Mouse (Mus musculus) midbrain, embryonic 12.5 days (tissue): ENCODE data around the gene Fgfr2. TPM values are rescaled to one million over a fixed set of nuclear protein-coding genes. Genes with fewer than 3 reads are reported as not detected.
"Not testable (repeated sequence)": the region's sequence is repeated elsewhere in the genome, so short reads cannot be mapped to it uniquely, and the experiment has no call there.

Experiments used
- ATAC-seq: fragments of 200-750 bp; cut with Nextera tagmentation; 2 replicates; pipeline ENCODE4 v1.8.0; 2017; ENCODE audit warnings: low read depth, moderate TSS enrichment, moderate library complexity; ENCODE audit not compliant: low FRiP score
- H3K27ac ChIP-seq: fragments of 300-500 bp; sonication (generic); replicated peaks from 2 replicates; pipeline ENCODE4 v1.5.1; 2016; ENCODE audit warnings: mild to moderate bottlenecking
- H3K27me3 ChIP-seq: fragments of 300-500 bp; sonication (generic); 2 replicates; pipeline ENCODE4 v1.6.1; 2016; ENCODE audit warnings: mild to moderate bottlenecking
- H3K36me3 ChIP-seq: fragments of 300-500 bp; sonication (generic); 2 replicates; pipeline ENCODE4 v1.6.1; 2016
- H3K4me1 ChIP-seq: fragments of 300-500 bp; sonication (generic); 2 replicates; pipeline ENCODE4 v1.6.1; 2016
- H3K4me2 ChIP-seq: fragments of 300-500 bp; sonication (generic); replicated peaks from 2 replicates; pipeline ENCODE4 v1.6.1; 2016; ENCODE audit warnings: mild to moderate bottlenecking, moderate library complexity
- H3K4me3 ChIP-seq: fragments of 300-500 bp; sonication (generic); 2 replicates; pipeline ENCODE4 v1.5.1; 2016; ENCODE audit warnings: mild to moderate bottlenecking
- H3K9ac ChIP-seq: fragments of 300-500 bp; sonication (generic); replicated peaks from 2 replicates; pipeline ENCODE4 v1.6.1; 2016; ENCODE audit warnings: mild to moderate bottlenecking, moderate library complexity
- H3K9me3 ChIP-seq: fragments of 300-500 bp; sonication (generic); 2 replicates; pipeline ENCODE4 v1.6.1; 2016; ENCODE audit warnings: mild to moderate bottlenecking
- WGBS: fragments of 180-500 bp; shearing (Covaris S2); methylation state at CpG from one replicate; pipeline ENCODE4 v1.1.7; 2016; 5-methylcytosine and 5-hydroxymethylcytosine counted together
- polyA plus RNA-seq: library from polyadenylated mRNA; unstranded; fragments of >200 nt; fragmentation: Nextera tagmentation; extraction: Ambion mirVana; gene quantifications from 2 replicates; pipeline ENCODE4 v1.2.1, GENCODE M21; 2016

The Fgfr2 gene
- polyA plus RNA-seq, 1 experiment from 2014 or later, result 96.5 TPM

DNA sequence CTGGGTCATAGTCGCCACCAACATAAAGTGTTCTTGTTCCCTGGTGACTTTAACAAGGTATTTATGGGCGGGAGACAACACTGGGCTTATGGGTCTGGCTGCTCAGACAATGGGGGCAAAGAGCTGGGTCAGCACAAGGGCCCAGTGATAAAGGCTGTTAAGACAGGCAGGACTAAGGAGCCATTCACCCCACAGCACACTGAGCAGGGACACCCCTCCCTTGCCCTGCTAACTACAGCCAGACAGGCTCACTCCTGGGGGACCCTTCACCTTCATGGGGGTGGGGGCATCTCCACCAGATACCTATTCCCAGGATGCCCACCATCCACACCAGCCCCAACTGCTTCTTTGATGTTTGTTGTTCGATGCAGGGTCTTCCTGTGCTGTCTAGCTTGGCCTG is 593.9 kb downstream of the Fgfr2 start:
- Histone ChIP-seq H3K27ac (no peak overlapping the region), H3K4me2 (no peak overlapping the region), H3K4me1 (no peaks in the 10 kb centered on the region), H3K9ac (no peak overlapping the region), H3K4me3 (no peak overlapping the region), H3K36me3 (no peaks in the 10 kb centered on the region), H3K9me3 (no peaks in the 10 kb centered on the region), H3K27me3 (no peaks in the 10 kb centered on the region)
- WGBS, result 72% methylated on average over 3 of the region's 3 CpGs
- no peak for ATAC-seq

DNA sequence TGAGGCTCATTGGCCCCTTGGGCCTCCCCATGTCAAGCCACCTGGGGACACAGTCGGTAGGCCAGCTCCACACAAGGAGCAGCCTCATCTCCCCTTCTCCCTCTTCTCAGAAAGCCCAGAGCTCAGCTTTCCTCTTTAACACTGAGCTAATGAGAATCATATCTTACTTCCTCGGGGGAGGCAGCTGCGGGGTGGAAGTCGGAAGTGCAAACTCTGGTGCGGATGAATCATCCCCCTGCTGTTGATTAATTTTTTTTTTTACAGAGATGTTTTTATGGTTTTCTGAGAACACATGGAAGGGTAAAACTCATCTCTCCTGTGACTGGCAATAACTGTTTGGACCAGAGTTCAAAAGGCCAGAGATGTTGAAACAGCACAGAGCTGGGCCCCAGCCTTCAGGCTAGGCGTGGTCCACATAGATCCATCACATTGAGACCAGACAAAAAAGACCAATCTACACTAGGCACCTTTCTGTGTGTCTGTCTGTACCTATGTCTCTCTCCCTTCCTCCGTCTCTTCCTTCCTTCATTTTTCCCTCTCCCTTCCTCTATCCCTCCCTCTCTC is 609.6 kb downstream of the Fgfr2 start:
- no peaks in the 10 kb centered on the region for H3K9me3 ChIP-seq
- WGBS, result 87% methylated on average over 7 of the region's 7 CpGs
- no peaks in the 10 kb centered on the region for H3K27me3 ChIP-seq
- no peaks in the 10 kb centered on the region for H3K36me3 ChIP-seq
- no peak for ATAC-seq
- no peak overlapping the region for H3K4me2 ChIP-seq
- H3K27ac ChIP-seq, result no peak overlapping the region
- H3K4me1 ChIP-seq, result no peaks in the 10 kb centered on the region
- H3K9ac ChIP-seq, result no peak overlapping the region
- no peak overlapping the region for H3K4me3 ChIP-seq

DNA sequence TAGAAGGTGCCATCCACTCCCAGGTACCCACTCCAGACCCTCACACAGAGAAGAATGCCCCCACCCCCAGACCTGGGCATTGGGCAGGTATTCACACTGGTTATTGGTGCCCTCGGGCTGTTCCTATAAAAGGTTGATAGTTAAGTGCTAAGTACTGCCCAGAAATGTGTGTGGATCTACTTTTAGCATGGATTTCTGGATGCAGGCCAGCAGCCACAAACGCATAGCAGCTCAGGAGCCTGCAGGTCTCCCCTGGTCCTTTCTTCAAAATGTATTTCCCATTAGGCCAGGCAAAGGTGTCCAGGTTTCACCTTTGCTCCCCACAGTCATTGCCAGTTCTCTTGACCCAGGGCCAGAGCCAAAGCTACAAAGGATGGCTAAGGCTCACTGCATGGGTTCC is 614.0 kb downstream of the Fgfr2 start:
- no peak overlapping the region for H3K9ac ChIP-seq
- H3K27me3 ChIP-seq, result no peaks in the 10 kb centered on the region
- no peak overlapping the region for H3K4me3 ChIP-seq
- no peak for ATAC-seq
- no peak overlapping the region for H3K4me2 ChIP-seq
- no peaks in the 10 kb centered on the region for H3K36me3 ChIP-seq
- H3K27ac ChIP-seq, result no peak overlapping the region
- H3K4me1 ChIP-seq, result no peaks in the 10 kb centered on the region
- WGBS, result 85% methylated on average over 2 of the region's 2 CpGs
- H3K9me3 ChIP-seq, result no peaks in the 10 kb centered on the region

DNA sequence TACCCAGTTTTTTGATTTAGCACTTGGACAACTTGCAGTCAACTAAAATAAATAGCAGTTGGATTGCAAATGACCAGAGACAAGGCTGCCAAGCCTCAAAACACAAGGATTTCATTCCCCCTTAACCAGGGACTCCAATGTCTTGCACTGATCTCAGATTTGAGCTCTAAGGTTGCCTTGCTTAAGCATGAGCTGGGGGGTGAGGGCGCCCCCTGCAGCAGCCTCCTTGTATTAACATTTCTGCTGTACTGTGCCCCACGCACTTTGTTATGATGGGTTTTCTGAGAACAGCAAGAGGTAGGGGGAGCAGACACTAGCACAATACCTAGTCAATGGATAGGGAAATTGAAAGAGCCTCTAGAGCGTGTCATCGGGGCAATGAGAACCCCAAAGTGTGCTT is 615.8 kb downstream of the Fgfr2 start:
- Histone ChIP-seq H3K4me1 (no peaks in the 10 kb centered on the region), H3K27me3 (no peaks in the 10 kb centered on the region), H3K9me3 (no peaks in the 10 kb centered on the region), H3K4me3 (no peak overlapping the region), H3K36me3 (no peaks in the 10 kb centered on the region), H3K4me2 (no peak overlapping the region), H3K9ac (no peak overlapping the region), H3K27ac (no peak overlapping the region)
- no peak for ATAC-seq
- 48% methylated on average over 4 of the region's 4 CpGs for WGBS

DNA sequence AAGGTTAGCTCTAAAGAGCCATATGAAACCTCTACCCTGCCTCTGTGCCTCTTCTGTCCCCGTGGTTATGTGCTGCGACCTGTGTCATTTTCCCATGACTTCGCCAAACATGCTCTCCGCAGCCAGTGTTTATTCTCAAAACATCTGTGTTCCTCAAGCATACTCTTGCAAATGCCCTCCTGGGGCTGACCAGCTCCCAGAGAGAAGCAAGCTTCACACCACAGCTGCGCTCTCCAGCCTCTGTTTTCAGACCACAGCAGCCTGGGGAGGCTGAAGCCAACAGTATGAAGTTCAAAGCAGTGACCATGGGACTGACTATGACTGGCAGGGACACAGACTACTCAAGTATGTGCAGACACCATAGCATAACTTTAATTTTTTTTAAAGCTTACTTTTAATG is 616.9 kb downstream of the Fgfr2 start:
- Histone ChIP-seq H3K4me1 (no peaks in the 10 kb centered on the region), H3K9ac (no peak overlapping the region), H3K4me2 (no peak overlapping the region), H3K27ac (no peak overlapping the region), H3K9me3 (no peaks in the 10 kb centered on the region), H3K36me3 (no peaks in the 10 kb centered on the region), H3K4me3 (no peak overlapping the region), H3K27me3 (no peaks in the 10 kb centered on the region)
- no peak for ATAC-seq
- WGBS, result 54% methylated on average over 5 of the region's 5 CpGs

DNA sequence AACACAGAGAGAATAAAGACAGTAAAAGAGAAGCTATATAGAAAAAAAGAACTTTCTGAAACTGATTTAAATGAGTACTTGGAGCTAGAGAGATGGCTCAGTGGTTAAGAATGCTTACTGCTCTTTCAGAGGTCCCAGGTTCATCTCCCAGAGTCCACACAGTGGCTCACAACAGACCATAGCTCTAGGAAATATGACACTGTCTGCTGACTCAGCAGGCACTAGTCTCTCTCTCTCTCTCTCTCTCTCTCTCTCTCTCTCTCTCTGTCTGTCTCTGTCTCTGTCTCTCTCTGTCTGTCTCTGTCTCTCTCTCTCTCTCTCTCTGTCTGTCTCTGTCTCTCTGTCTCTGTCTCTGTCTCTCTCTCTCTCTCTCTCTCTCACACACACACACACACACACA is 620.7 kb downstream of the Fgfr2 start:
- H3K9me3 ChIP-seq, H3K9ac ChIP-seq, H3K4me1 ChIP-seq, ATAC-seq, H3K27ac ChIP-seq, H3K4me3 ChIP-seq, H3K27me3 ChIP-seq, H3K36me3 ChIP-seq, H3K4me2 ChIP-seq: not testable (repeated sequence)

DNA sequence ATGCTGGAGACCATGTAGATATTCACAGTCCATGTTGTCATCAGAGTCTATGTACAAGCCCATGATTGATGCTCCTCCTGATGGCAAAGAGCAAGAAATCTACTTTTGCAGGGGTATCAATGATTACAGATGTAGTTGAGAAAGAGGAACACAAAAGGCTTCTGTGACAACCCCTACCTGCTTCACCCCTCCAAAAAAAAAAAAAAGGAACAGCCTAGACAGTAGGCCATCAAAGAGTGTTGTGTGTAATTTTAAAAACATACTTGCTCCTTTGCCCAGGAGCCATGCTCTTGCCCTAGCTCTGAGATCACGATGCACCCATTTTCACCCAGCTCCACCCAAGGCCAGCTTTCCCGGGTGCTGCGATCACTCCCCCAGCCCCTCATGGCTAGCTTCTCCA is 626.0 kb downstream of the Fgfr2 start:
- H3K4me3 ChIP-seq, result no peak overlapping the region
- no peaks in the 10 kb centered on the region for H3K9me3 ChIP-seq
- ATAC-seq, result no peak
- no peaks in the 10 kb centered on the region for H3K4me1 ChIP-seq
- no peak overlapping the region for H3K4me2 ChIP-seq
- WGBS, result 98% methylated on average over 3 of the region's 3 CpGs
- no peaks in the 10 kb centered on the region for H3K27me3 ChIP-seq
- H3K27ac ChIP-seq, result no peak overlapping the region
- no peaks in the 10 kb centered on the region for H3K36me3 ChIP-seq
- no peak overlapping the region for H3K9ac ChIP-seq

DNA sequence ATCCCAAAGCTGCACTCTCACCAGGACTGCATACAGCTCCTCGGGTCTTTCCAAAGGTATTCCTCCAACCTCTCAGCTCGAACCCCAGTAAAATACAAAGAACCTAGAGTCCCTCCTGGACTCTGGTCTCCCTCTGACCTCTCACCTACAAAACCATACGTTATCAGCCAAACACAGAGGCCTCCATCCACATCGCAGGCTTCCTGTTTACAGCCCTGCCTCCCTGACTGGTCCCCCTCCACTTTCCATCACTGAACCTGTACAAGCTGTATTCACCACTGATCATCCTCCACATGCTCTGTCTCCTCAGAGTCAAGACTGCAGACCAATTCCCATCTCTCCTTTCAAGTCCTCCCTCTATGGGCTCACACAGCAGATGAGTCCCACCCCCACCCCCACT is 628.9 kb downstream of the Fgfr2 start:
- Histone ChIP-seq H3K4me1 (no peaks in the 10 kb centered on the region), H3K4me3 (no peak overlapping the region), H3K27me3 (no peaks in the 10 kb centered on the region), H3K36me3 (no peaks in the 10 kb centered on the region), H3K9ac (no peak overlapping the region), H3K9me3 (no peaks in the 10 kb centered on the region), H3K4me2 (no peak overlapping the region), H3K27ac (no peak overlapping the region)
- no peak for ATAC-seq
- WGBS, result 68% methylated on average over 4 of the region's 4 CpGs

DNA sequence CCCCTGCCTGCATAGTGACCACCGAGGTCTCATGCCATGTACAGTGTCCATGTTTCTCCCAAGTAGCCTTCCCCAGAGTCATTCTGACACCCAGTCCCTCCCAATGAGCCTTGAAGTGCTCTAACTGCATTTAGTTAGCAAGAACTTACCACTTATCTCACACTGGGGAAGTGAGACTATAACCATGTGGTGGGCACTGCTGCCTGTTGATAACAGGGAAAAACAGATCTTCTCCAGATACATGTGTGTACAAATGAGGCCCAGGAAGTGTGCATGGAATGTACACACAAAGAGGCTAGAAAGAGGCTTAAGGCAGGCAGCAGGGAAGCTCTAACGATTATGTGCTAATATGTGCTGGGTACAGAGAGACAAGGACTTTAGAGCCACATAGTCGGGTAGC is 629.5 kb downstream of the Fgfr2 start:
- no peaks in the 10 kb centered on the region for H3K36me3 ChIP-seq
- no peaks in the 10 kb centered on the region for H3K4me1 ChIP-seq
- H3K4me2 ChIP-seq, result no peak overlapping the region
- ATAC-seq, result no peak
- 84% methylated on average over 3 of the region's 3 CpGs for WGBS
- no peaks in the 10 kb centered on the region for H3K27me3 ChIP-seq
- no peaks in the 10 kb centered on the region for H3K9me3 ChIP-seq
- H3K4me3 ChIP-seq, result no peak overlapping the region
- H3K9ac ChIP-seq, result no peak overlapping the region
- H3K27ac ChIP-seq, result no peak overlapping the region

DNA sequence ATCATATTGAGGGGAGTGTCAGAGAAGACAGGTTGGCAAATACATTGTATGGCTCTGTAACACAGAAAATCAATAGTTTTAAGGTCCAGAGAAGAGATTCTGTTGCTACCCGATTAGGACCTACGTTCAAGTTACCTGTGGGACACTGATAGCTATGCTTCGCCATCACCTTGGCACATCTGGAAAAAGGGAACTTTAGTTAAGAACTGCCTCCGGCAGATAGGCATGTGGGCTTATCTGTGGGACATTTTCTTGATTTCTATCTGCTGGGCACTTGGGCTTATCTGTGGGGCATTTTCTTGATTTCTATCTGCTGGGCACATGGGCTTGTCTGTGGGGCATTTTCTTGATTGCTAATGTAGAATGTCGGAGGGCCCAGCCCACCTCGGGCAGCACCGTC is 631.2 kb downstream of the Fgfr2 start:
- no peak overlapping the region for H3K9ac ChIP-seq
- H3K27me3 ChIP-seq, result no peaks in the 10 kb centered on the region
- H3K4me2 ChIP-seq, result no peak overlapping the region
- H3K36me3 ChIP-seq, result no peaks in the 10 kb centered on the region
- H3K4me3 ChIP-seq, result no peak overlapping the region
- ATAC-seq, result no peak
- no peaks in the 10 kb centered on the region for H3K4me1 ChIP-seq
- H3K9me3 ChIP-seq, result no peaks in the 10 kb centered on the region
- H3K27ac ChIP-seq, result no peak overlapping the region
- WGBS, result 93% methylated on average over 7 of the region's 7 CpGs

DNA sequence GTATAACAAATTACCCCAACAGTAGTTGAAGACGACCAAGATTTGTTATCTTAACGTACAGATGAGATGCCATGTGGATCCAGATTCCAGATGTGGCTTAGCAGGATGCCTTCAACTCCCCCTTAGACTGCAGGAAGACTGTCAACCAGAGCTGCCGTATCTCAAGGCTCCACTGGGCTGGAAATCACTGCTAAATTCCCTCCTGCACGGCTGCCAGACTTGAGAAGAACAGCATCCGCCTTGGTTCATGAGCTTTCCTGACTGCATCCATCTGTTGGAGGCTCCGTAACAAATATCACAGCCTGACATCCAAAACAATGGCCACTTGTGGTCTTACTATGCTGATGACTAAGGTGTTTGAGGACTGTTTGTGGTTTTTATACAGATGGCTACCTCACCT is 635.8 kb downstream of the Fgfr2 start:
- H3K27ac ChIP-seq, result no peak overlapping the region
- WGBS, result 75% methylated on average over 6 of the region's 6 CpGs
- no peak overlapping the region for H3K9ac ChIP-seq
- no peaks in the 10 kb centered on the region for H3K9me3 ChIP-seq
- no peak overlapping the region for H3K4me3 ChIP-seq
- no peaks in the 10 kb centered on the region for H3K36me3 ChIP-seq
- no peaks in the 10 kb centered on the region for H3K4me1 ChIP-seq
- no peak for ATAC-seq
- H3K4me2 ChIP-seq, result no peak overlapping the region
- no peaks in the 10 kb centered on the region for H3K27me3 ChIP-seq

DNA sequence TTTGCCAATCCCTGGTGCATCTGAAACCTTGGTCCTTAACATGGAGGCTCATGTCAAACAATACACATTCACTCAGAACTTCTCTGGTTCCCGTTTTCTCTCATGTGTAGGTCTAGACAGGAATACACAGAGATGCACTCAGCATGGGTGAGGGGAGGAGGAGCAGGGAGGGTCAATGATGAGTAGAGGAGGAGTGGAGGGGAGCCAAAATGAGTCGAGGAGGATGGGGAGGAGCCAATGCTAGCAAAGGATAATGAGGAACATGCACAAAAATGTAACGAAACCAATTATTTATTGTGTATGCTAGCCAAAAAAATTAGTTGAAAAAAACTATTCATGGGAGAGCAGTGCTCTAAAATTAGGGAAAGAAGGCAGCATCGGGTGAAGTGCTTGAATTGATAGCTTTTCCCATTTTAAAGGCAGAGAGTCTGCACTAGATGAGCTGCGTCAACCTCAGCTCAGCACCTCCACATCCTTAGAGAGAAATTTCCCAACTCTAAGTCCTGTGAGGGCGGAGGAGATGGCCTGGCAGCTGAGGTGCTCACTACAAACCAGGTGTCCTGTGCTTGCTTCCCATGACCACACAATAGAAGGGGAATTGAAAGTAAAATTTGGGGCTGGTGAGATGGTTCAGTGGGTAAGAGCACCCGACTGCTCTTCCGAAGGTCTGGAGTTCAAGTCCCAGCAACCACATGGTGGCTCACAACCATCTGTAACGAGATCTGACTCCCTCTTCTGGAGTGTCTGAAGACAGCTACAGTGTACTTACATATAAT is 636.6 kb downstream of the Fgfr2 start:
- Histone ChIP-seq H3K27me3 (no peaks in the 10 kb centered on the region), H3K27ac (no peak overlapping the region), H3K9ac (no peak overlapping the region), H3K9me3 (no peaks in the 10 kb centered on the region), H3K4me2 (no peak overlapping the region), H3K4me3 (no peak overlapping the region), H3K36me3 (no peaks in the 10 kb centered on the region), H3K4me1 (no peaks in the 10 kb centered on the region)
- no peak for ATAC-seq
- 85% methylated on average over 9 of the region's 9 CpGs for WGBS

DNA sequence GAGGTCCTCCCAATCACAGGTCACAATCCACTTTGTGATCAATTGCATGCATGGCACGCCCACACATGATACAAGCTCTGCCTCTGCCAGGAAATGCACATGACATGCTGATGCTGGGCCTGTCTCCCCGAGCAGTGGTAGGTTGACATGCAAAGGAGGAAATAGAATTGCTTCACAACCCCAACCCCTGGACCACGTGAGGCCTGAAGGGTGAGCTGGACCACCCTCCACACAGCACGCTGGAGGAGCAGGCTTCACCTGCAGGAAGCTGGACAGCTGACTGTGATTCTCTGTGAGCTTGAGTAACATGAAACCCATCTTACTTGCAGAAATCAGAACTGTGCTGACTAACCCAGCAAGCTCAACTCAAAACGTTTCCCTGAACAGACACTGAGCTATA is 638.7 kb downstream of the Fgfr2 start:
- no peaks in the 10 kb centered on the region for H3K9me3 ChIP-seq
- WGBS, result 77% methylated on average over 5 of the region's 5 CpGs

More for the DNA sequence above, 638.7 kb downstream of the Fgfr2 start:
- H3K4me3 ChIP-seq, result no peak overlapping the region
- no peak for ATAC-seq
- H3K27ac ChIP-seq, result no peak overlapping the region
- H3K27me3 ChIP-seq, result 0 out of 2 replicates have a peak, but pooled peaks cover under 1% of the 10 kb centered on the region
- H3K9ac ChIP-seq, result no peak overlapping the region
- H3K4me2 ChIP-seq, result no peak overlapping the region
- no peaks in the 10 kb centered on the region for H3K36me3 ChIP-seq
- H3K4me1 ChIP-seq, result no peaks in the 10 kb centered on the region
